Mouse (Mus musculus): Measurements from ENCODE around the gene Fstl4. TPM values are rescaled to one million over a fixed set of nuclear protein-coding genes. Genes with fewer than 3 reads are reported as not detected.
"Not testable (repeated sequence)": the region's sequence is repeated elsewhere in the genome, so short reads cannot be mapped to it uniquely, and the experiment has no call there.

Gene Fstl4
- total RNA-seq, 4 experiments from 2014 or later: 11.3 to 14.9 (median 13.1) TPM

DNA sequence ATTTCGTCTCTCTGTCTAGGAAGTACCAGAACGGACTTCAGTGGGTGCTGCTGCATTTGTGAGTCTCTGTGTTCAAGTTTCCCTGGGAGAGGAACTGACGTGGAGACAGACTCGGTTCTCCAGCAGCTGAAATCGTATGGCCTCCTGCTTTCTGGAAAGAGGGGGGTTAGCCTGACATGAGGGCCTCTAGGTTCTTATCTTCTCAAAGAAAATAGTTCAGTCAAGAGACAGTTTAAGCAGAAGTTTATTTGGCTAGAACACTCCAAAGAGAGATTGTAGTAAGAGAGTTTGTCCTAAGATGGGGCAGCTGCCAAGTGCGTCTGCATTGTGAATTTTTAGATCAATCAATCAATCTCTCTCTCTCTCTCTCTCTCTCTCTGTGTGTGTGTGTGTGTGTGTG, 362.2 kb downstream of the Fstl4 start:
- no peak for DNase-seq (ENCODE audit: low spot score in 2 of 2)

DNA sequence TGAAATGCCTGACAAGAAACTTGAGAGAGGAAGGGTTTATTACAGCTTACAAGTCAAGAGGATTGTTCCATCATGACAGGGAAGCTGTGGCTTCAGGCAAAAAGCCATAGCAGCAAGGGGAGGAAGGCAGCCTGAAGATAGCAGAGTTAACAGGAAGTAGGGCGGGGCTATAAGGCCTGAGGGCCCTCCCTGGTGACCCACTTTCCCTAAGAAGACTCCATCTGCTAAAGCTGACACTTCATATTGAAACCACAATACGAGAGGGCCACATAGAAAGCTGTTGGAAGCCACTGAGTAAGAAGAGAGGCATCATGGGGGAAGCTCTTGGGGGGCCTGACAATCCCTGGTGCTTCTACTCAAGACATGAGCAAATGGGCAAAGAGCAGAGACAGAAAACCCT, 364.2 kb downstream of the Fstl4 start:
- no peak for DNase-seq (ENCODE audit: low spot score in 2 of 2)

DNA sequence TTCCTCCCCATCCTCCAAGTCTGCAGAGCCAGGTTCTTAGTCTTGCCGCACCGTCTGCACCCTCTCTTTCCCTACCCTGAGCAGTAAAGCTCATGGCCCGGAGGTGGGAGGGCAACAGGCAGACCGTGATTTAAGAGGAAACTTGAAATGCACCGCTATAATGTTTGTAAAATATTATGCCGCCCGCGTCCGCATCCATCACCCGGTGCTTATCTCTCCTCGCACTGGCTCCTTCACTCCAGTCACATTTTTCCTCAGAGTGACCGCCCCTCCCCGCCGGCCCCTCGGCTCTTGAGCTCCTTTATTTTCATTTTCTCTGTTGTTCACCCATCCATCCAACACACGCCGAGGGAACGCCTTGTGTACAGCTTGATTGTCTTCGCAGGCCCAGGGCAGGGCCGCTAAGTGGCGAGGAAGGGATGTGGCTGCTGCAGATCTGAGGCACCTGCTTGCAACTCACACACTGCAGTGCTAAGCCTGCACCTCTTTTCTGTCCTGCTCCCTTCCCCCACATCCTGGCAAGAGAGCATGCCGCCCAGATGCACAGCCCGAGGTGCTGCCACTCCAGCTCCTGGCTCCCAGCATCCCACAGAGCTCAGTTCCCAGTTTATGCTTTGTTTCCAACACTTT, 368.1 kb downstream of the Fstl4 start:
- no peak for DNase-seq (ENCODE audit: low spot score in 2 of 2)

DNA sequence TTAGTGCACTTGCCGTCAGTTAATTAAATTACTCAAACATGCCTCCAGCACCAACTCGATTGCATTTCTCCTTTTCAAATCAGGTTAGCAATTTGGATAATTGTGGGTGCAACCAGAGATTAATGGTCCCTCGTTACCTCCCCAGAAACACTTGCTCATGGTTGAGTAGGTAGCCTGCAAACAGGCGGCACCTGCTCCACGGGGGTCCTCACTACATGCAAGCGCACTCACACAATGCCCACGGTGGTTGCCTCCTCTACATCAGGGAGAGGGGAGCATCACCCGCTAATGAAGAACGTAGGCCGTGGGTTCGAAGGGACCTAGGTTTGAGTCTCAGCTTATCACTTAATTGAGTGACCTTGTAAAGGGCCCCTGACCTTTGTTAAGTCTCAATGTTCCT, 371.9 kb downstream of the Fstl4 start:
- DNase-seq (ENCODE audit: low spot score in 2 of 2): no peak

DNA sequence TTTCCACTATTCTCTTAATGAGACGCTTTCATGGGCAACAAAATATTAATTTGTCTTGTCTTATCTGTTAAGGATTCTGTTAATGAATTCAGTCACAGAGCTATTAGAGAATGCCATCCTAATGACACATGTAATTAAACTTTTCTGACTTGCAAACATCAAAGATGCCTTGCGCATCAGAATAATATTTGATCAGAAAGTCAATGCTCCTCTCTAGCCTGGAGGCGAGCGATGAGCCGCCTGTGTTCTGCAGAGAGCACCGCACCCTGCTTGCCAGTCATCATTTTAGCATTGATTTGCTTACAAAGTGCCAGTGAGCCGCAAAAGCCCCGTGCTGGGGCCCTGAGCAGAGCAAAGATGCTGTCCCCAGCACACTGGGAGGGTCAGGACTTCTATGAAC, 372.9 kb downstream of the Fstl4 start:
- no peak for DNase-seq (ENCODE audit: low spot score in 2 of 2)

DNA sequence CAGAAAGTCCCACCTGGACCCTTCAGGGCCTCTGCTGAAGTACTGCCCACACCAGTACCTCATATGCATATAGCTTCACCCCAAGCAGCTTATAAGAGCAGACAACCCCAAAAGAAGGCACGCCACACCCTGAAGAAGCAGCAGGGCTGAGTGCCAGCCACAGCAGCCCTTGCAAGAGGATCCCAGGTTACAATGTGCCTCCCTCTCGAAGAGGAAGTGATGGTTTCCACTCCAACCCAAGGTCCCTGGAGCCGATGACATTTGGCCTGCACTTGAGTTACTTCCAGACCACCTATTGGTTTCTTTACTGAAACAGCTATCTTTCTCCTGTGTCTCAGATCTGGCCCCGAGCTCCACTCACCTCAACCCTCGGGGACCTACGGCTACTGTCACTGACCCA, 373.8 kb downstream of the Fstl4 start:
- no peak for DNase-seq (ENCODE audit: low spot score in 2 of 2)

DNA sequence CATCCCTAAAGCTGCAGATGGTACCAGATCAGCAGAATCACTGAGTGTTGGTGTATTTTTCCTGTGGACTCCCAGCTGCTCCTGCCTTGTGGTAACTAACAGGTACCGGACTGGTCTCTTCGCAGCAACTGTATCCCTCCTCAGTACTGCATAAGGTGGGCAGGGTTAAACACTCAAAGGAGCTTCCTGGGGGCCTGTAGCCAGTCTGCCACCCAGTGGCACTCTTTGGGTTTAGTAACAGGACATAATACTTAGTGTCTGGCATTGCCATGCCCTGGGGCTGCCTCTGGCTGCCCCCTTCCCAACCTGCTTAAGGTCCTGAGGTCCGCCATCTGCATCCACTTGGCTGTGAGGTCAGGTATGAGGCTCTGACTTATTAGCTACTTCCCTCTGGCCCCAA, 375.2 kb downstream of the Fstl4 start:
- no peak for DNase-seq (ENCODE audit: low spot score in 2 of 2)

DNA sequence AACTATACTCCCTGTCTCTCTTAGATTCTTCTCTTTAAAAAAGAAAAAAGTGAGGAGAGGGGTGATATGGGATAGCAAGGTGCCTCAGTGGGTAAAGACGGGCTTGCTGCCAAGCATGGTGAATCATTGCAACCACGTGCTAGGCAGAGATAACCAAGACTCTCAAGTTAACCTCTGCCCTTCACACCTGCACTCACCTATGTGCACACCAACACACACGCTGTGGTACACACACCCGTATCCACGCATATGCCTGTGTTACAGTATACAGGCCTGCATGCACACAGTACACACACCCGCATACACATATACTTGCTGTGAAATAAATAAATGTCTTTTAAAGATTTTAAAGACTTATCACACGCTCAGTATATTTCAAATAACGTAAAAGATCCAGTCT, 375.8 kb downstream of the Fstl4 start:
- no peak for DNase-seq (ENCODE audit: low spot score in 2 of 2)

DNA sequence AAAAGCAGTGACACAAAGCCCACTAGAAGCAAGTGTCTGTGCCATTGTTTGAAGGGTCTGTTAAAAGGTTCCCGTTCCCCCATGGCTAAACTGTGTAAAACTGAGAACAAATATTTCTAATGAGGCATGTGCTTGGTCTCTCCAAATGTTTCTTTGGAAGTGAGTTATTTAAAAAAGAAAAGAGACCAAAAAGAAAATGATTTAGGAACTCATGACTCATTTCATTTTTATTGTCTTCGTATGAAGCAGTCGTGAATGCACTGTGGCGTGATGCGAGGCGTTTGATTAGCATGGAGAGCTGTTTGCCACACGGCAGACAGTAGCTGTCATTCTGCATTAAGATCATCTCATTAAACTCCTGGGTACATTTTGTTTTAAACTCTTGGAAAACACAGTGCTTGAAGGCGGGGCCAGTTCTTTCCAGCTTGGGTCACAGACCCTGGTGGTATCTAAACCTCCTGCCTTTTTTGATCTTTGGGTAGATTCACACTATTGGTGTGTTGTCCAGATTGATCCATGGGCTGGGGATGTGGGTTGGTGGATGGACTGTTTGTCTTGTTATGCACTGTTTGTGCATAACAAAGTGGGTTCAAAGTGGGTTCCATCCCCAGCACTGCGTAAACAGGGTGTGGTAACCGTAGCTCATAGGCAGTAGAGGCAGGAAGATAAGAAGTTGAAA, 376.4 kb downstream of the Fstl4 start:
- peak; percentile 12 to 20 for DNase-seq (ENCODE audit: low spot score in 2 of 2)

DNA sequence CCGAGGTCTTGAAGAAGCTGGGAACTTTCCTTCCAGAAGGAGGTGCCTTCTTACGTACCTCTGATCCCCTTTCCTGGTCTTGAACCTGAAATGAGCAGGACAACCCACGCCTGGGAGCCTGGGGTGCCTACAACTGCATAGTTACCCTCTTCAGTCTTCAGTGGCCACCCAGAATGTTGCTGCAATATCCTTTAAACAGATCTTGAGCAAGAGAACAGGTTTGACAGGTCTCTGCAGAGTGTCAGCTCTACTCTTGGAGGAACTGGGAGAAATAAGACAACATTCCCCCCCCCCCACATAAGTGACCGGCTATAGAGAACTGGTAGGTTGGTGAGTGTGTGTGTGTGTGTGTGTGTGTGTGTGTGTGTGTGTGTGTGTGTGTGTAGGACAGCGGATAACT, 379.1 kb downstream of the Fstl4 start:
- no peak for DNase-seq (ENCODE audit: low spot score in 2 of 2)

DNA sequence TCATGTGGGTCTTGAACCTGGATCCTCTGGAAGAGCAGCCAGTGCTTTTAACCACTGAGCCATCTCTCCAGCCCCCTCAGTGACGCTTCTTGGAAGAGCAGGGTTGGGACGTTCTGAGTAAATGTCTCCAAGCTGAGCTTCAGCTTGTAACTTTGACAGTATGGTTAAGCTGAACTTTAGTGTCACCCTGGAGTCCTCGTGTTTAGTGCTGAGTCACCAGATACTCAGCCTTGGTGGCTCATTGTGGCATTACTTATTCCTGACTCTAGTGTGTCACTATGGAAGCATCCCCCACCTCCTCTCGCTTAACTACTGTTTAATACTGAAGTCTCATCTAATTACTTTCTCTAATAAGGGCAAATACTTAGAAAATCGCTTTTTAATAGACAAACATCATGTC, 380.1 kb downstream of the Fstl4 start:
- DNase-seq (ENCODE audit: low spot score in 2 of 2): no peak

DNA sequence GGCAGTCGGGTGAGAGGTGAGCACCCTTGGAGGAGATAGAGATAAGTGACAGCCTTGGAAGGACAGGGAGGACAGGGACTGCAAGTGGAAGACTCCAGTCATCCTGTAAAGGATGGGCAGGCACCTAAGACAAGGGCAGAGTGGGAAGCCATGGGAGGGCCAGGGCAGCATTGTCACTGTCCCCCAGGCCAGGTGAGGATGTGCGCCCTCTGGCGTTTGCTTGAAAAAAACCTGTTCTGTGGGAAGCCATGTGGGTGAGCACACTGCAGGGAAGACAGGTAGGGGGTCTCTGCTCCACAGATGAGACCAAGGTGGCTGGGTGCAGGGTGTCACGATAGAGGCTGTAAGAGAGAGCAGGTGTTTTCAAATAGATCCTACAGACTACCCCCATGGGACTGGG, 381.9 kb downstream of the Fstl4 start:
- no peak for DNase-seq (ENCODE audit: low spot score in 2 of 2)

DNA sequence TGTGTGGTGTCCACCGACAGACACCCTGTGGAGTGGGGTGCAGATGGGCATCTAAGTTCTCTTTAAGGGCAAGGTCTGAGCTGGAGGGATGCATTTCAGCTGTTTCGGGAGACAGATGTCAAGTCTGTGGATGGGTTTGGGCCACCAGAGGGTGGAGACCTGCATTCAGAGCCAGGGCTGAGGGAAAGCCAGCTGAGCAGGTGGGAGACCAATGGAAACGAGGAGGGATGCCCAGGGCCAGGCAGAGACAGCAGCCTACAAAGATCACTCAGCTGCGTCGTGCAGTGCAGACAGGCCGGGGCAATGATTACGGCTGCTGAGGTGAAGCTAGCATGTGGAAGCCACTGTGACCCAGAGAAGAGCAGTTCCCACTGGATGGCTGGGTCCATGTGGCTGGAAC, 392.0 kb downstream of the Fstl4 start:
- no peak for DNase-seq (ENCODE audit: low spot score in 2 of 2)

DNA sequence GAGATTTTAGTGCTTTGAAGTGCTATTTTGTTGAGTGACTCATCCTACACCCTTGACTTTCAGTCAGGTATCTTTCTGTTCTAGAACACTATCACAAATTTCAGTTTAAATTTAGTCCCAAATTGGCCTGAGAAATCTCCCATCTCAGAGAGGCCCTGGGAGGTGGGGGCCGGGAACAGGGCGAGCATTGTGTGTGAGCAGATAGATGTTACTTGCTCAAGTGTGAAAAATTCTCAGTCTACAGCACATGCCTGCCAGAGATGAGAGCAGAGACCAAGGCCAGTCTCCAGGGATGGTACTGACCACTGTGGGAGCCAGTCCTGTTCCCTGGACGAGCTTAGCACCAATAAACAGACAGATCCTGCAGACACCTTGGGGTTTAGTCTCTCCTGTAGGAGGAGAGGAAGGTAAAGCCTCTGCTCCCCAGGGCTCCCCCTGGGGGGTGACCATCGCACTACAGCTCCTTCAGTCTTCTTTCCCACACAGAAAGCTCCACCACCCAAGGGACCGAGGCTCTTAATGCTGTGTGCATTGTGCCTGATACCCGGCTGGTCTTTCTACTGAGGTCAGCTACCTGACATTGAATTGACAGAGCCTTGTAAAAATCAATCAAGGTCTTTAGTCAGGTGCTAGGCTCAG, 393.3 kb downstream of the Fstl4 start:
- DNase-seq (ENCODE audit: low spot score in 2 of 2): no peak

DNA sequence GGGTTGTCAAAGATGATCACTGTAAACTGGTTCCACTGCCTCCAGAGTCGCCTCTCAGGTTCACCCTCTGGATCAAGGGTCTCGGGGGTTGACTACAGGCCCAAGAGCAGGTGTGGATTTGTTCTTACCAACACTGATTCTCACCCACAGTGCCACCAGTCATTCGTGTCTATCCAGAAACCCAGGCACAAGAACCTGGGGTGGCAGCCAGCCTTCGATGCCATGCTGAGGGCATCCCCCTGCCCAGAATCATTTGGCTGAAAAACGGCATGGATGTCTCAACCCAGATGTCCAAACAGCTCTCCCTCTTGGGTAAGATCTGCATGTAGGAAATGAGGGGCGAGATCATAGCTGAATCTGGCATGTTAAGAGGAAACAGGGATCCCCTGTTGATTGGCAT, 398.0 kb downstream of the Fstl4 start:
- no peak for DNase-seq (ENCODE audit: low spot score in 2 of 2)

DNA sequence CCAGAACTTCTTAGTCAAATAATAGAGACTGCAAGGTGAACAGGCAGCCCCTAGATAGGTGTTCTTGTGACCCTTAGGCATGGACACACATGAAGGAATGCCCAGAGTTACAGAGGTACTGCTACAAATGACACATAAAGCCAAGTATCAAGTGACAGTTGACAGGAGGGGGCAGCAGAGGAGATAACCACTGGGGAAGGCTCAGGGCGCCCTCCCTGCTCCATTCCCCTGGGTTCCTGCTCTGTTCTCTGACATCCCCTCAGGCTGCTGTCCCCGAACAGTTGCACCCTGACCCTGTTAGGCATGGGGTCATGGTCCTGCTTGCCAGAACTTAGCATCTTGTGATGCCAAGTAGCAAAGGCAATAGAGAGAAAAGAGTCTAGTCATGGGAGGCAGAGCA, 402.0 kb downstream of the Fstl4 start:
- no peak for DNase-seq (ENCODE audit: low spot score in 2 of 2)

DNA sequence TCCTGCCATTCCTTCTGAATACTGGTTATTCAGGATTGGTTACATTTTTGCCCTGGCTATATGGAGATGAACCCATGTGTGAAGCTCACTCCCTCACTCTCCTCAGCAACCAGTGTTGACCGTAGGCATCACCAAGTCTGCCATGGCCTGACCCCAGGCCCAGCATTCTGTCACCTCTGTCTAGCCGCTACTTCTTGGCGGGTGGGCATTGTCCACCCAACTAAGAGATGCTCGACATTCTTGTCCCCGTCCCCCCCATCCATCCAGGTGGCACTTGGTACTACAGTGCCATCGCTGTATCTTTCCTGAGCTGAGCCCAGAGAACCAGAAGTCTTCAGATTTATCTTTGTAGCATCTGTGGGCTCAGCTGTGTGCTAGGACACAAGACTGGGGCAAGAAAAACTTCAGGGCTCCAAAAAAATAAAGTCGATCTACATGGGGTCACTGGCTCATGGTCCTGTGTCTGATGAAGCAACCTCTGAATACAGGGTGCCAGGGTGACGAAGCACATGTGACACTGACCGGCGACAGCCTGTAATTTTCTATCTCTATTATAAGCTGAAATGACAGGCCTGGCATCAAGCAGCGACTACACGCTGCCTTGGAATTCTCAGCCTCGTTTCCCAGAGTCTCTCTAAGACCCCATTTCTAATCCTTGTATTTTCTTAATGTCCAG, 417.9 kb downstream of the Fstl4 start:
- DNase-seq (ENCODE audit: low spot score in 2 of 2): no peak

DNA sequence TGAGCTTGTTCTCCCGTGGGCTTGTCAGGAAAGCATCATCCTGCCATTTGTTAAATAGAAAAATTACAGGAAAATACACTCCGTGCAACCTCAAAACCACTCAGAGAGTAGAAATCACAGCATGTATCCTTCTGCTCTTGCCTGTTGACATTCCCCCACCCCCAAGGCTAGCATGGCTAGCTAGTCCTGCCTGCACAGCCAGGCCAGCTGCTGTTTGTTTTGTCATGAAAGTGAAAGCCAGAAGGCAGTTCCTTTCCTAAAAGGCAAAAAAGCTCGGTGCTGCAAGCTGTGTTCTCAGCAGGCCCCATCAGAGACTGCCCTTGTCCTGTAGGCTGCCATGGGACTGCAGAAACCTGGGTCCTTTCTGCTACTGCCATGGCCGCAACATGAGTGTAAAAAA, 418.4 kb downstream of the Fstl4 start:
- DNase-seq (ENCODE audit: low spot score in 2 of 2): peak; percentile 29 to 31

DNA sequence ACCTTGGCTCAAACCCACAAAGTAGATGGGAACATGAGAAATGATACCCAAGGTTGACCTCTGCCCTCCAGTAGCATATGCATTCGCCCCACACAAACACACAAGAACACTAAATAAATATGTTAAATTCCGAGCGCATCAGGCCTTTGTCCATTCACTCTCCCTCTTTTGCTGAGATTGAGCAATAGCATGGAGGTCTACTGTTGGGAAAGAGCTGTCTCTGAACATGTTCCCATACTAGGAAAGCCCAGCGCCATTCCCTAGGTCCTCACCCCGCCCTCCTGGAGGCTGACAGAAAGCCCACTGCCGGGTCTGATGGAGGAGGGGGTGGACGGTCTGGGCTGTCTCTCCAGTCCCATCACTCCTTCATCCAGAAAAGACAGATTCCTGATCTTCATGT, 419.6 kb downstream of the Fstl4 start:
- no peak for DNase-seq (ENCODE audit: low spot score in 2 of 2)

DNA sequence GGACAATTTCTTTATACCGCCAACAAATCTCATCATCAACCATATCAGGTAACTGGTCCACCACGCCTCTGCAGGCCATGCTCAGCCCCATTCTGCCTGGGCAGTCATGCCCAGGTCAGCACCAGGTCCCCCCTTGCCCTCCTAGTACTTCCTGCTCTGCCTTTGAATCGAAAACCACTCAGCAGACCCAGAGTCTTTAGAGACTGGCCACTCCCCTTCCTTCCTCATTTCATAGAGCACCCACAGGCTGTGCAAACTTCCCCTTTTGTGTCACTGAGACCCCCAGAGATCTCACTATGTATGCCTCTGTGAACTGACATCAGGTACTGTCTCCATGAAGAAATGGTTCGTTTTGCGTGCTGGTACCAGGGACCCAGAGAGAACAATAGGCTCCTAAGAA, 420.3 kb downstream of the Fstl4 start:
- DNase-seq (ENCODE audit: low spot score in 2 of 2): no peak

DNA sequence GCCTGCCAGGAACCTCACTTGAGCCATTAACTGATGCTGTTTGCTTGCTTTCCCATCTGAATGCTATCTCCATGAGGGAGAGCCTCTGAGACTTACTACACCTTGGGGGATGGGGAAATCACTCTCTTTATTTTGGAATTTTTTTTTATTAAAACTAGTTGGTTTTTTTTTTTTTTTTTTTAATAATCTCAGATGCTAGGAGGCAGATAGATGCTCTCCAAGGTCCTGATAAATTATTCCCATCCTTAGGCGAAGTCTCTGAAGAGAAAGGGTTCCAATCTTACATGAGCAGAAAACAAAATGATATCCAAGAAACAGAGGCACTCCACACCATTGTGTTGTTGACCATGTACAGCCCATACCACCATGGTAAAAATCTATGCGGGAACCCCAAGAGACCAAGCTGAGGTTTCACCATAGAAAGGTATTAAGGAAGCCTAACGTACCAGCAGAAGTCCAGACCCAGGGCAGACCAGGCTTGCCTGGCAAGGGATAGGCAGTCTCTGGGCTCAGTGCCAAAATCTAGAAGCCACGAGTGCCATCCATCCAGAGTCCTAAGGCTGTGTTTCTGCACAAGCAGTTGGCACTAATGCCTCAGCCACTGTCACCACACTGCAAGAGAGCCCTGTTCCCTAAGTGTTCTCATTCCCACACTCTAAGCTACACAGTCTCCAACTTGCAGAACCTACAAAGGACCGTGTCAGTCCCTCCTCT, 423.1 kb downstream of the Fstl4 start:
- no peak for DNase-seq (ENCODE audit: low spot score in 2 of 2)

DNA sequence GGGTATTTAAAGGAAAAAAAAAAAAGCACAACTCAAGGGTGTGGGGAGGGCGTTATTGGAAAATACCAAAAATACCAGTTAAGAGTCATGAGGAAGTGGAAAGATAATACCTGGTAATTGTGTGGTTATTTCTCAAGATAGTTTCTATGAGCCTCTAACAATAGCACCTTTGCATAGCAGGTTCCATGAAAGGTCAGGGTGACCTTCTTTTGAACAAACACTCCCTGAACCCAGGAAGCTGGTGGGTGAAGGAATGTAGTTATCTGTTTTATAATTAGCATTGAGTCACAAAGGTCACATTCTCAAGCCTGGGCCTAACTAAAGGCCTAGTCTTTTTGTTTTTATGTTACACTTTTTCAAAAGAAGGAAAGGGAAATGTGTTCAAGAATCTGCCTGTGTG, 432.1 kb downstream of the Fstl4 start:
- DNase-seq (ENCODE audit: low spot score in 2 of 2): not testable (repeated sequence)

All from layer of hippocampus, adult 8-10 months (tissue).